Mouse (Mus musculus) adrenal gland, postnatal 14 days (tissue): ENCODE measurements around the gene Cfap99. TPM values are rescaled to one million over a fixed set of nuclear protein-coding genes. Genes with fewer than 3 reads are reported as not detected.

Experiments used
- DNase-seq: peaks from one replicate; pipeline ENCODE4 v3.0.0; 2021; ENCODE audit warnings: mixed read lengths
- total RNA-seq: library from RNA; stranded (reverse); gene quantifications from 2 replicates; pipeline ENCODE4 v1.2.3, GENCODE M21; 2021

Cfap99 gene
- total RNA-seq, 1 experiment from 2014 or later, result not detected

- DNase-seq, result no peak
These were observed 10.3 kb upstream of the Cfap99 start for GRCm38 (mm10) chr5:34278058-34278457.

- no peak for DNase-seq
These were observed 9.2 kb upstream of the Cfap99 start for GRCm38 (mm10) chr5:34279214-34279613.

- no peak for DNase-seq
These were observed 7.4 kb upstream of the Cfap99 start for GRCm38 (mm10) chr5:34280976-34281375.

- DNase-seq, result no peak
These were observed 5.0 kb upstream of the Cfap99 start for GRCm38 (mm10) chr5:34283355-34283754.

- DNase-seq, result no peak
These were observed 4.1 kb upstream of the Cfap99 start for GRCm38 (mm10) chr5:34284156-34284750.

- DNase-seq, result peak; percentile 34
These were observed 3.1 kb upstream of the Cfap99 start for GRCm38 (mm10) chr5:34285285-34285684.

GRCm38 (mm10) chr5:34286516-34286915 lies 1.9 kb upstream of the Cfap99 start:
- DNase-seq, result no peak

GRCm38 (mm10) chr5:34287001-34287837 lies 1.2 kb upstream of the Cfap99 start:
- no peak for DNase-seq

GRCm38 (mm10) chr5:34287838-34288145 lies 608 bp upstream of the Cfap99 start:
- no peak for DNase-seq

- DNase-seq, result no peak
These were observed 886 bp downstream of the Cfap99 start for GRCm38 (mm10) chr5:34289286-34289685.

- no peak for DNase-seq
These were observed 5.0 kb downstream of the Cfap99 start for GRCm38 (mm10) chr5:34293363-34293762.

- DNase-seq, result peak; percentile 40
These were observed 6.3 kb downstream of the Cfap99 start for GRCm38 (mm10) chr5:34294696-34295095.

- DNase-seq, result peak; percentile 66
These were observed 6.7 kb downstream of the Cfap99 start for GRCm38 (mm10) chr5:34295141-34295540.

- DNase-seq, result no peak
These were observed 9.7 kb downstream of the Cfap99 start for GRCm38 (mm10) chr5:34298061-34298460.

GRCm38 (mm10) chr5:34298937-34299535 lies 10.6 kb downstream of the Cfap99 start:
- peak; percentile 37 for DNase-seq

- no peak for DNase-seq
These were observed 14.0 kb downstream of the Cfap99 start for GRCm38 (mm10) chr5:34302377-34302776.

GRCm38 (mm10) chr5:34309016-34309415 lies 20.6 kb downstream of the Cfap99 start:
- DNase-seq, result no peak

- no peak for DNase-seq
These were observed 31.2 kb downstream of the Cfap99 start for GRCm38 (mm10) chr5:34319491-34320034.

GRCm38 (mm10) chr5:34321236-34321635 lies 32.8 kb downstream of the Cfap99 start:
- no peak for DNase-seq

- DNase-seq, result no peak
These were observed 36.9 kb downstream of the Cfap99 start for GRCm38 (mm10) chr5:34325286-34325685.

GRCm38 (mm10) chr5:34326249-34326691 lies 37.9 kb downstream of the Cfap99 start:
- DNase-seq, result peak; percentile 19

- DNase-seq, result peak; percentile 43
These were observed 38.6 kb downstream of the Cfap99 start for GRCm38 (mm10) chr5:34326875-34327576.
